Mouse (Mus musculus): Measurements from ENCODE around the gene Atxn3.

GRCm38 (mm10) chr12:101980266-101980665 lies 22.2 kb upstream of the Atxn3 start:
- no peak for TF ChIP-seq POLR2A (IDR thresholded peaks at IDR 0.05; ENCODE audit: borderline replicate concordance, extremely low read depth, low read depth, low read length)
- TF ChIP-seq CTCF (IDR thresholded peaks at IDR 0.05; ENCODE audit: insufficient read depth, low read length) = no peak
